Mouse (Mus musculus): ENCODE results near the gene Oxsr1. TPM values are rescaled to one million over a fixed set of nuclear protein-coding genes. Genes with fewer than 3 reads are reported as not detected.
"Not testable (repeated sequence)": the region's sequence is repeated elsewhere in the genome, so short reads cannot be mapped to it uniquely, and the experiment has no call there.

The Oxsr1 gene
- total RNA-seq, 2 experiments from 2014 or later: 3.7 to 11.0 TPM

GRCm38 (mm10) chr9:119280894-119281682 lies 41.1 kb downstream of the Oxsr1 start:
- ATAC-seq (replicated peaks; ENCODE audit: low FRiP score, poor library complexity, severe bottlenecking): no peak

GRCm38 (mm10) chr9:119278031-119278430 lies 44.2 kb downstream of the Oxsr1 start:
- no peak for ATAC-seq (replicated peaks; ENCODE audit: low FRiP score, poor library complexity, severe bottlenecking)

- no peak for ATAC-seq (replicated peaks; ENCODE audit: low FRiP score, poor library complexity, severe bottlenecking)
Measured at GRCm38 (mm10) chr9:119276321-119276720, 45.9 kb downstream of the Oxsr1 start.

- ATAC-seq (replicated peaks; ENCODE audit: low FRiP score, poor library complexity, severe bottlenecking): not testable (repeated sequence)
Measured at GRCm38 (mm10) chr9:119274814-119275213, 47.4 kb downstream of the Oxsr1 start.

- ATAC-seq (replicated peaks; ENCODE audit: low FRiP score, poor library complexity, severe bottlenecking): no peak
Measured at GRCm38 (mm10) chr9:119271496-119271895, 50.7 kb downstream of the Oxsr1 start.

- no peak for ATAC-seq (replicated peaks; ENCODE audit: low FRiP score, poor library complexity, severe bottlenecking)
Measured at GRCm38 (mm10) chr9:119268588-119269145, 53.6 kb downstream of the Oxsr1 start.

- no peak for ATAC-seq (replicated peaks; ENCODE audit: low FRiP score, poor library complexity, severe bottlenecking)
Measured at GRCm38 (mm10) chr9:119268120-119268519, 54.1 kb downstream of the Oxsr1 start.

GRCm38 (mm10) chr9:119266121-119266395 lies 56.2 kb downstream of the Oxsr1 start:
- ATAC-seq (replicated peaks; ENCODE audit: low FRiP score, poor library complexity, severe bottlenecking): not testable (repeated sequence)

- ATAC-seq (replicated peaks; ENCODE audit: low FRiP score, poor library complexity, severe bottlenecking): not testable (repeated sequence)
Measured at GRCm38 (mm10) chr9:119265373-119266120, 56.7 kb downstream of the Oxsr1 start.

GRCm38 (mm10) chr9:119263067-119263466 lies 59.2 kb downstream of the Oxsr1 start:
- no peak for ATAC-seq (replicated peaks; ENCODE audit: low FRiP score, poor library complexity, severe bottlenecking)

GRCm38 (mm10) chr9:119260825-119261224 lies 61.4 kb downstream of the Oxsr1 start:
- ATAC-seq (replicated peaks; ENCODE audit: low FRiP score, poor library complexity, severe bottlenecking): no peak

GRCm38 (mm10) chr9:119258785-119259184 lies 63.4 kb downstream of the Oxsr1 start:
- ATAC-seq (replicated peaks; ENCODE audit: low FRiP score, poor library complexity, severe bottlenecking): no peak

- ATAC-seq (replicated peaks; ENCODE audit: low FRiP score, poor library complexity, severe bottlenecking): 0 out of 2 replicates have a peak, but pooled peaks have one; percentile 51
Measured at GRCm38 (mm10) chr9:119258128-119258527, 64.1 kb downstream of the Oxsr1 start.

GRCm38 (mm10) chr9:119256161-119256560 lies 66.1 kb downstream of the Oxsr1 start:
- no peak for ATAC-seq (replicated peaks; ENCODE audit: low FRiP score, poor library complexity, severe bottlenecking)

- no peak for ATAC-seq (replicated peaks; ENCODE audit: low FRiP score, poor library complexity, severe bottlenecking)
Measured at GRCm38 (mm10) chr9:119255096-119255495, 67.1 kb downstream of the Oxsr1 start.

GRCm38 (mm10) chr9:119254187-119254586 lies 68.0 kb downstream of the Oxsr1 start:
- no peak for ATAC-seq (replicated peaks; ENCODE audit: low FRiP score, poor library complexity, severe bottlenecking)

- no peak for ATAC-seq (replicated peaks; ENCODE audit: low FRiP score, poor library complexity, severe bottlenecking)
Measured at GRCm38 (mm10) chr9:119247996-119248395, 74.2 kb downstream of the Oxsr1 start.

- no peak for ATAC-seq (replicated peaks; ENCODE audit: low FRiP score, poor library complexity, severe bottlenecking)
Measured at GRCm38 (mm10) chr9:119246826-119247225, 75.4 kb downstream of the Oxsr1 start.

- no peak for ATAC-seq (replicated peaks; ENCODE audit: low FRiP score, poor library complexity, severe bottlenecking)
Measured at GRCm38 (mm10) chr9:119243981-119244380, 78.2 kb downstream of the Oxsr1 start.

GRCm38 (mm10) chr9:119241169-119241865 lies 80.9 kb downstream of the Oxsr1 start:
- ATAC-seq (replicated peaks; ENCODE audit: low FRiP score, poor library complexity, severe bottlenecking): no peak
